Comparison of ENCODE assay signal across 35 mouse cellular contexts in the genomic region with DNA sequence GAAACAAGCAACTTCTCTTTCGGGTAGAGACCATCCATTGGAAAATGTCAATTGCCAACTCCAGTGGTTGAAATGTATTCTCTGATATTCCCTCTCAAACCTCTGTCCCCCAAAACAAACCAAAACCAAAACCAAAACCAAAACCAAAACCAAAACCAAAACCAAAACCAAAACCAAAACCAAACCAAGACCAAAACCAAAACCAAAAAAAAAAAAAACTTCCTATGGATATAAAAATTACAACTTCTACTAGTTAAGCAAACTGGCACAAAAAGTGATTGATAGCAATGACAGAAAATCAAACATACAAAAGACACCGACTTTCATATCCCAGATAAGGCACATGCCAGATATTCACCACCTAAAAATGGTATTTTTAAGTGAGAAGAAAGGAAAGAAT.
"Had no signal": no experiment of that assay in that cellular context is flagged by ENCODE, and none has a peak within 500 bp of the region (broad histone marks: within the 10 kb centered on the region; RNA-seq: fewer than 3 reads in every experiment).

No protein-coding gene starts in this region.

- H3K27ac ChIP-seq: heart, embryonic 10.5 days; heart, embryonic 13.5 days; heart, embryonic 15.5 days; hindbrain, embryonic 10.5 days; hindbrain, embryonic 12.5 days; hindbrain, embryonic 13.5 days; hindbrain, embryonic 14.5 days; hindbrain, embryonic 15.5 days; hindbrain, postnatal 0 days; intestine, embryonic 15.5 days; kidney, embryonic 15.5 days; kidney, postnatal 0 days; layer of hippocampus, adult 2 months had no signal

- H3K9ac ChIP-seq: heart, embryonic 12.5 days; heart, embryonic 13.5 days; heart, embryonic 15.5 days; hindbrain, embryonic 12.5 days; hindbrain, embryonic 13.5 days; hindbrain, embryonic 14.5 days; hindbrain, embryonic 15.5 days; intestine, embryonic 15.5 days; kidney, embryonic 15.5 days had no signal

- H3K4me1 ChIP-seq: heart, embryonic 10.5 days; heart, embryonic 12.5 days; heart, embryonic 13.5 days; heart, embryonic 15.5 days; hindbrain, embryonic 10.5 days; hindbrain, embryonic 12.5 days; hindbrain, embryonic 13.5 days; hindbrain, embryonic 15.5 days; intestine, embryonic 15.5 days; kidney, embryonic 15.5 days had no signal

- H3K27me3 ChIP-seq: heart, embryonic 12.5 days; heart, embryonic 13.5 days; heart, embryonic 15.5 days; hindbrain, embryonic 12.5 days; hindbrain, embryonic 13.5 days; hindbrain, embryonic 15.5 days; intestine, embryonic 15.5 days; kidney, embryonic 15.5 days had no signal

- H3K9me3 ChIP-seq: heart, embryonic 10.5 days; heart, embryonic 12.5 days; heart, embryonic 13.5 days; heart, embryonic 15.5 days; hindbrain, embryonic 10.5 days; hindbrain, embryonic 12.5 days; hindbrain, embryonic 13.5 days; hindbrain, embryonic 15.5 days; intestine, embryonic 15.5 days; kidney, embryonic 15.5 days had no signal

- DNase-seq: heart, postnatal 10 days; heart, postnatal 14 days; heart, postnatal 36 days; heart, postnatal 4 days; kidney, adult 11 months; kidney, adult 18-20 months; kidney, adult 2 months; kidney, adult 8-10 months; kidney, adult 9 months; kidney, postnatal 10 days; kidney, postnatal 14 days; kidney, postnatal 25 days; kidney, postnatal 36 days; kidney, postnatal 4 days; layer of hippocampus, adult 9-11 months; layer of hippocampus, postnatal 36 days had no signal

- H3K4me2 ChIP-seq: heart, embryonic 11.5 days; heart, embryonic 12.5 days; heart, embryonic 13.5 days; heart, embryonic 15.5 days; hindbrain, embryonic 12.5 days; hindbrain, embryonic 13.5 days; hindbrain, embryonic 14.5 days; hindbrain, embryonic 15.5 days; intestine, embryonic 15.5 days; kidney, embryonic 15.5 days had no signal

- H3K4me3 ChIP-seq: heart, embryonic 10.5 days; heart, embryonic 12.5 days; heart, embryonic 13.5 days; heart, embryonic 15.5 days; hindbrain, embryonic 10.5 days; hindbrain, embryonic 12.5 days; hindbrain, embryonic 13.5 days; hindbrain, embryonic 15.5 days; intestine, embryonic 15.5 days; kidney, embryonic 15.5 days; layer of hippocampus, adult 2 months had no signal

- ATAC-seq: hindbrain, embryonic 16.5 days; hindbrain, postnatal 0 days; inflammation-experienced regulatory T-cells, adult 6 months; intestine, embryonic 15.5 days; intestine, embryonic 16.5 days; intestine, postnatal 0 days had no signal

- H3K36me3 ChIP-seq: heart, embryonic 10.5 days; heart, embryonic 12.5 days; heart, embryonic 13.5 days; heart, embryonic 15.5 days; hindbrain, embryonic 10.5 days; hindbrain, embryonic 12.5 days; hindbrain, embryonic 13.5 days; hindbrain, embryonic 15.5 days; intestine, embryonic 15.5 days; kidney, embryonic 15.5 days had no signal
